Mouse (Mus musculus) intestine, embryonic 15.5 days (tissue): ENCODE results near the gene Cep135. TPM values are rescaled to one million over a fixed set of nuclear protein-coding genes. Genes with fewer than 3 reads are reported as not detected.
A peak's percentile ranks its signal among the peaks of the same experiment; 100 is the strongest.

Experiments
- ATAC-seq: fragments of 200-750 bp; cut with Nextera tagmentation; 2 replicates; pipeline ENCODE4 v1.8.0; 2017; ENCODE audit warnings: moderate TSS enrichment, moderate library complexity
- H3K27ac ChIP-seq: fragments of 300-500 bp; sonication (generic); 2 replicates; pipeline ENCODE4 v1.5.1; 2015; ENCODE audit warnings: mild to moderate bottlenecking, inconsistent platforms
- H3K27me3 ChIP-seq: fragments of 300-500 bp; sonication (generic); replicated peaks from 2 replicates; pipeline ENCODE4 v1.6.1; 2015; ENCODE audit warnings: inconsistent platforms
- H3K36me3 ChIP-seq: fragments of 300-500 bp; sonication (generic); 2 replicates; pipeline ENCODE4 v1.6.1; 2015; ENCODE audit warnings: inconsistent platforms
- H3K4me1 ChIP-seq: fragments of 300-500 bp; sonication (generic); replicated peaks from 2 replicates; pipeline ENCODE4 v1.6.1; 2015; ENCODE audit warnings: inconsistent platforms
- H3K4me2 ChIP-seq: fragments of 300-500 bp; sonication (generic); replicated peaks from 2 replicates; pipeline ENCODE4 v1.6.1; 2015; ENCODE audit warnings: mild to moderate bottlenecking, inconsistent platforms
- H3K4me3 ChIP-seq: fragments of 300-500 bp; sonication (generic); replicated peaks from 2 replicates; pipeline ENCODE4 v1.5.1; 2015; ENCODE audit warnings: inconsistent platforms
- H3K9ac ChIP-seq: fragments of 300-500 bp; sonication (generic); 2 replicates; pipeline ENCODE4 v1.6.1; 2015; ENCODE audit warnings: inconsistent platforms
- H3K9me3 ChIP-seq: fragments of 300-500 bp; sonication (generic); 2 replicates; pipeline ENCODE4 v1.6.1; 2016; ENCODE audit warnings: inconsistent platforms
- WGBS: fragments of 180-500 bp; shearing (Covaris S2); methylation state at CpG from one replicate; pipeline ENCODE4 v1.1.7; 2015; 5-methylcytosine and 5-hydroxymethylcytosine counted together
- polyA plus RNA-seq: library from polyadenylated mRNA; unstranded; fragments of >200 nt; fragmentation: Nextera tagmentation; extraction: Ambion mirVana; gene quantifications from 2 replicates; pipeline ENCODE4 v1.2.1, GENCODE M21; 2015

Cep135 gene
- polyA plus RNA-seq, 1 experiment from 2014 or later = 6.6 TPM

DNA sequence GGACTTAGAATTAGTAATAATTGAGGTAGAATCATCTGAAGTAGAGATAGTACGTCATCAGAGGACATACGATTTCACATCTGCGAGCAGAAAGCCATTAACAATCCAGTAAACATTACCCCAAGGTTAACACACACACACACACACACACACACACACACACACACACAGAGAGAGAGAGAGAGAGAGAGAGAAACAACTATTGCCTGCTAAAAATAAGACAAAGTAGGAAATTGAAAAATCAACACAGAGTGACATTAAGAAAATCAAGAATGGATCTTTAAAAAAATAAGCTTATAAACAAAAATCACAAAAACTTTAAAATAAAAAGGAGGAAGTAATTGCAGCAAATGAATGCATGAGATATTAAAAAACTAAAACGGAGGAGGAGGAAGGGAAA is 61.4 kb downstream of the Cep135 start:
- H3K4me3 ChIP-seq = no peak overlapping the region
- 49% methylated on average over 4 of the region's 4 CpGs for WGBS
- H3K9ac ChIP-seq = no peak overlapping the region
- H3K9me3 ChIP-seq = no peaks in the 10 kb centered on the region
- no peak overlapping the region for H3K27ac ChIP-seq
- no peaks in the 10 kb centered on the region for H3K36me3 ChIP-seq
- H3K4me2 ChIP-seq = no peak overlapping the region
- no peak for ATAC-seq
- no peaks in the 10 kb centered on the region for H3K27me3 ChIP-seq
- H3K4me1 ChIP-seq = no peaks in the 10 kb centered on the region

DNA sequence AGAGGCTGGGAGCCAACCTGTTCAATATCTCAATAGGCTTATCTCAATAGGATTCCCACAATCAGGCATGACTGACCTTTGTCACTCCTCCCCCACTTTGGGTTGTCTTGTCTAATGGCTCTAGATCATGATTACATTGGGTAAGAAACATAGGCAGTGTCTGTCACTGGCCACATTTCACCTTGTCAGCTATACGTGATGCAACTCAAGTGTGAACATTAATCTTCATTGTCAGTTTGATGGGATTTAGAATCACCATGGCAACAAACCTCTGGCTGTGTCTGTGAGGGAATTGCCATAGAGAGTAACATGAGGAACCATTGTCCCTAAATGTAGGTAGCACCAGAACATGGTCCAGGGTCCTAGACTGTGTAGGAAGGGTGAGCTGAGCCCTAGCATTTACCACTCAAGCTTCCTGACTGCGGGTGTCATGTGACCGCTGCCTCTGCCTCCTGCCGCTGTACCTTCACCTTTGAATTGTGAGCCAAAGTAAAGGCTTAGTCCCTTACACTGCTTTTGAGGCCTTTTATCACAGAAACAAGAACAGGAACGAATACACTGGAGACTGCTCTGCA is 62.7 kb downstream of the Cep135 start:
- H3K4me2 ChIP-seq = no peak overlapping the region
- H3K27ac ChIP-seq = no peak overlapping the region
- no peak overlapping the region for H3K9ac ChIP-seq
- 64% methylated on average over 5 of the region's 5 CpGs for WGBS
- H3K4me1 ChIP-seq = no peaks in the 10 kb centered on the region
- no peaks in the 10 kb centered on the region for H3K9me3 ChIP-seq
- ATAC-seq = peak; percentile 76
- no peaks in the 10 kb centered on the region for H3K36me3 ChIP-seq
- H3K4me3 ChIP-seq = no peak overlapping the region
- H3K27me3 ChIP-seq = no peaks in the 10 kb centered on the region

GRCm38 (mm10) chr5:76656212-76656611 is 67.7 kb downstream of the Cep135 start, which contains the start of gene C530008M17Rik:
C530008M17Rik (plus strand) TSS chr5:76656512.
- Histone ChIP-seq H3K27ac (0 out of 2 replicates have a peak within 1 kb of the TSS, but pooled peaks have one; percentile 73), H3K4me2 (peak within 1 kb of the TSS; percentile 95), H3K4me1 (no peaks in the 10 kb centered on the region), H3K27me3 (no peaks in the 10 kb centered on the region), H3K4me3 (peak within 1 kb of the TSS; percentile 84), H3K36me3 (no peaks in the 10 kb centered on the region), H3K9ac (peak within 1 kb of the TSS; percentile 88), H3K9me3 (no peaks in the 10 kb centered on the region)
- ATAC-seq = no peak
- 92% methylated on average over 2 of the region's 2 CpGs for WGBS

DNA sequence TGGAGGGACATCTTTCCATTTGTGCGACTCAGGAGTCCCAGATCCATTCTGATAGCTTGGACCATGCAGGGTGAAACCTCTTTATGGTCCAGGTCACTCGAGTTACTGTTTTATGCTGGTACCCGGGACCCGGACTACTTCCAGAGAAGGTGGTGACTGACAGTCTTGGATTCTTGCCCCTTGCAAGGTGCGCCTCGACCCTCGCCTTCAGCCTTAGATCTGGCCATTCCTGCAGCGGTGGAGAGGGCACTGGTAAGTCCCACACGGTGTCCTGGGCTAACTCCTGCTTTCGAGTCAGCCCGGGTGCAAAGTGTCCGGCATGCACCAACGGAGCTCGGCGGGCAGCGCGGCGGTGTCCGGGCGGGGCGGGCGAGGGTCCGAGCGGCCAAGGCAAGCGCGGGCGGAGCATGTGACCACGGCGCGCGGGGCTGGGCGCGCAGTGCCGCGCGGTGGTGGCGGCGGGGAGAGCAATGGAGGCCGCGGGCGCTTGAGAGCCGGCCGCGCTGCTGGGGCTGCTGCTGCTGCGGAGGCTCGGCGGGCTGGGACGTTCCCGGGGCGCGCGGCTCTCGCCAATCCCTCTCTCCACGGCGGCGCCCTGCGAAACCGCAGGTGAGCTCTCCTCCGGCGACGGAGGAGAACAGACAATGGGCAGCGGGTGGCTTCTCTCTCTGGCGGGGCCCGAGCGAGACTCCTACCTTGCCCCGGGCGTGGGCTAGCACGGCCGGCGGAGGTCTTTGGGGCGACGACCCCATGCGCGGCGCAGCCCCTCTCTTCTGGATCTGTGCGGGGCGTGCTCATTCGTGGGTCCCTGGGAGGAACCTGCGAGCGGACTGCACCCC is 69.0 kb downstream of the Cep135 start:
- H3K4me1 ChIP-seq = no peaks in the 10 kb centered on the region
- peak; percentile 95 for ATAC-seq
- peak overlapping the region; percentile 84 for H3K4me3 ChIP-seq
- under 1% methylated on average over 76 of the region's 80 CpGs for WGBS
- peak overlapping the region; percentile 95 for H3K4me2 ChIP-seq
- no peaks in the 10 kb centered on the region for H3K36me3 ChIP-seq
- H3K27ac ChIP-seq = peak overlapping the region; percentile 73
- peak overlapping the region; percentile 88 for H3K9ac ChIP-seq
- no peaks in the 10 kb centered on the region for H3K27me3 ChIP-seq
- H3K9me3 ChIP-seq = no peaks in the 10 kb centered on the region

DNA sequence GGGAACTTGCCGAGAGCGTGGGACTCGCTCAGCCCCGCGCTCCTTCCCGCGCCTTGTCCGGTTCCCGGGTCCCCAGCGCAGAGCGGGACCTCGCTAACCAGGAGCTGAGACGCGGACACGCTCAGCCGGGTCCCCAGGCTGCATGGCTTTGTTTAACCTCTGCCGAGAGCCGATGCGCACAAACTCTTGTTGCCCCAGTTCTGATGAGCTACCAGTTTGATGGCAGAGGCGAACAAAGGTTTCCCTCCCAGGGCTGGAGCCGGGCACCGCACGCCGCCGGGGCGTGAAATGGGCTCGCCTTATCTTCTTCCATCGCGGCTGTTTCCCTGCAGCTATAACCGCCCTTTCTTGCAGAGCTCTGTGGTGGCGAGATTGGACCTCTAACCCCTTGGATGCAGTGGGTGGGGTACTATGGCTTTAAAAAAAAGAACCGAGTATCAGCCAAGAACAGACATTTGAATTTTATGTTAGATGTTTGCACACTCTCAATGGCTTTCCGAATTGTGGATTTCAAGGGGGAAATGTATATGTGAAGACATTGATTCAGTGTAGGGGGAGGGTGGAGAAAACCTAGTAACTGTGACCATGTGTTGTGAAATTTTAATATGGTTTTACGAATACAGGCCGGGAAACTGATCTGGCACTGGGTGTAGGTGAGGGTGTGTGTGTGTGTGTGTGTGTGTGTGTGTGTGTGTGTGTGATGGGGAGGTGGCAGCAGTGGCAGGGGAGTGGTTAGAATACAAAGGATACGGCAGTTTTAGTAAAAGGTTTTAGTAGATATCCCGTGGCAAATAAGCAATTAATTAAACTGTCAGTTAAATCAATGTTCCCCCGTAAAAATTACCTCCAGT is 69.8 kb downstream of the Cep135 start:
- Histone ChIP-seq H3K9ac (peak overlapping the region; percentile 88), H3K27ac (peak overlapping the region; percentile 73), H3K4me2 (peak overlapping the region; percentile 95), H3K9me3 (no peaks in the 10 kb centered on the region), H3K27me3 (no peaks in the 10 kb centered on the region), H3K36me3 (no peaks in the 10 kb centered on the region), H3K4me1 (no peaks in the 10 kb centered on the region), H3K4me3 (peak overlapping the region; percentile 84)
- 2% methylated on average over 38 of the region's 38 CpGs for WGBS
- ATAC-seq = peak; percentile 84

DNA sequence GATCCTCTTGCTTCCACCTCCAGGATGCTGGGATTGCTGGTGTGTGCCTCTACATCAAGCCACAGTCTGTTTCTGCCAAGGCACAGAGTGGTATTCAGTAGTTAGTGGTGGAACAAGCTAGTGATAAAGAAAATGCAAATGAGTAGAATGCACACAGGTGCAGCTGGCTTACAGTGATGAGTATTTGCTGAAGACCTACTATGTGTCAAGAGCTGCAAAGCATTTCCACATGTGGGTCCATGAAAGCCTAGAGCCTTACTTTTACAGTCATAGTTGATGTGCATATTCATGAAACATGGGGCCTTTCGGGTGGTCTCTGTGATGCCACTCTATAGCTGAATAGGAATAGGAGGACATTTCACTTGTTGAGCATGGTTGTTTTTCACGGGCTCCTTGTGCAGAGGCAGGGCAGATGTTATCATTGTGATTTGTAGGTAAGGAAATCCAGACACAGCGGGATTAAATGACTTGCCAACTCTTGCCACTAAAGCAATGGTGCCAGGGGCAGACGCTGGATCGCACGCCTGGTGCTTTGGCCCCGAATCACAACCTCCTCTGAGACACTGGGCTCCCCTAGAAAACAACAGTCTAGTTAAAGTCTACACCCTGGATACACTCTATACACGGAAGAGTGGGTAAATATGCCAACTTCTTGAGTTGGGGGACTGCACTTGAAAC is 71.6 kb downstream of the Cep135 start:
- Histone ChIP-seq H3K27me3 (no peaks in the 10 kb centered on the region), H3K36me3 (no peaks in the 10 kb centered on the region), H3K9ac (no peak overlapping the region), H3K4me3 (no peak overlapping the region), H3K4me2 (no peak overlapping the region), H3K27ac (no peak overlapping the region), H3K4me1 (no peaks in the 10 kb centered on the region), H3K9me3 (no peaks in the 10 kb centered on the region)
- ATAC-seq = no peak
- 86% methylated on average over 8 of the region's 8 CpGs for WGBS

GRCm38 (mm10) chr5:76661310-76661709 is 72.8 kb downstream of the Cep135 start:
- H3K9me3 ChIP-seq = no peaks in the 10 kb centered on the region
- no peaks in the 10 kb centered on the region for H3K27me3 ChIP-seq
- H3K4me1 ChIP-seq = no peaks in the 10 kb centered on the region
- no peak overlapping the region for H3K27ac ChIP-seq
- H3K36me3 ChIP-seq = no peaks in the 10 kb centered on the region
- H3K4me3 ChIP-seq = no peak overlapping the region
- no peak overlapping the region for H3K4me2 ChIP-seq
- WGBS = 44% methylated on average over 4 of the region's 4 CpGs
- no peak overlapping the region for H3K9ac ChIP-seq
- no peak for ATAC-seq

- Histone ChIP-seq H3K4me1 (no peaks in the 10 kb centered on the region), H3K36me3 (no peaks in the 10 kb centered on the region), H3K27me3 (no peaks in the 10 kb centered on the region), H3K9ac (no peak overlapping the region), H3K4me2 (no peak overlapping the region), H3K27ac (no peak overlapping the region), H3K4me3 (no peak overlapping the region), H3K9me3 (no peaks in the 10 kb centered on the region)
- ATAC-seq = no peak
- WGBS = 72% methylated on average over 7 of the region's 7 CpGs
Measured at GRCm38 (mm10) chr5:76664936-76665335, 76.4 kb downstream of the Cep135 start.

DNA sequence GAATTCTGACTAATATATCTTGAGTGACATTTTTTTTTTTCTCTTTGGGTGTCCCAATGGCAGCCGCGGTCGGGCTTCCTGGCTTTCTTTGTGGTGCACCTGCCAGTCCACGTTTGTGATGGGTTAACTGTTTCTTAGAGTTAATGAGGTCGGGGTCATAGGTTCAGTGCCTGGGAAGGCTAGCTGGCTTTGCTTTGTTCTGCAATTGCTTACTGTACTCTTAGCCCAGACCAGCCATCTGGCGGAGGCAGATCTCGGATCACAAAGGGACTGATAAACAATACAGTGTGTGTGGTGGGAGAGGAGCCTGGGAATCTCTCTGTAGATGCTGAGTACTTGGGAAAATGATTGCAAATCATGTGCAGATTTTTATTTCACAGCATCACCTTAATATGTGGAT is 76.9 kb downstream of the Cep135 start:
- Histone ChIP-seq H3K4me2 (no peak overlapping the region), H3K4me1 (no peaks in the 10 kb centered on the region), H3K4me3 (no peak overlapping the region), H3K27me3 (no peaks in the 10 kb centered on the region), H3K9ac (no peak overlapping the region), H3K36me3 (no peaks in the 10 kb centered on the region), H3K9me3 (no peaks in the 10 kb centered on the region), H3K27ac (no peak overlapping the region)
- WGBS = 23% methylated on average over 7 of the region's 7 CpGs
- ATAC-seq = peak; percentile 58; the same call in 1 of the 2 replicates

DNA sequence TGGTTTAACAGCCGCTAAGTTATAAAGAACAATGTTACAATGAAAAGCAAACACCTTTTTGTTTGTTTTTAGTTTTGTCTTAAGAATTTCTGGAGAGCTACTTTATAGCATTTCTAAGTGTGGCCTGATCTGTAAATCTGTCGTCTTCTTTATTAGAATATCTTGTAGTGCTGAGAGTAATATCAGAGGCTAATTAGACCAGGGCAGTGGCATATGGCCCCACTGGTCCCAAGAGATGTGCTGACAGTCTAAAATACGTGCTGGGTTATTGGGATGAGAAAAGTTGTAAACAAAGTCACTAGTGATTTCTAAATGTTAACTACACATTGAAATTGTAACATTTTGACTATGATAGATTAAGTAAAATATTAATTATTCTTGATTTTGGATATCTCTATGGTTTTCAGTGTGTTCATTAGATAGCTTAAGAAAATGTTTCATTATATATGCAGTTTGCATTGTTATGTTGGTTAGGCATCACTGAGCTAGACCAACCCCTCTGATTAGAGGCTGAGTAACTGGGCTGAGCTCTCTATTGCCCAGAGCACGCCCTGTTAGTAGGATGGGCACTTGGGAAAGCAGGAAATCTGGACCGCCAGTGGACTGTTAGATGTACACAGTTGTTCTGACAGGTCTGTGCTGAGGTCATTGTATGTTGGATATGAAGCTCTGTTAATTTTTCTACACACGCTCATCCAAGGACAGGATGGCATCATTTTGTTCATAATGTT is 77.7 kb downstream of the Cep135 start:
- WGBS = 75% methylated on average over 6 of the region's 6 CpGs
- Histone ChIP-seq H3K27ac (no peak overlapping the region), H3K27me3 (no peaks in the 10 kb centered on the region), H3K9me3 (no peaks in the 10 kb centered on the region), H3K9ac (no peak overlapping the region), H3K4me2 (no peak overlapping the region), H3K36me3 (no peaks in the 10 kb centered on the region), H3K4me3 (no peak overlapping the region), H3K4me1 (no peaks in the 10 kb centered on the region)
- no peak for ATAC-seq

GRCm38 (mm10) chr5:76668118-76668517 is 79.6 kb downstream of the Cep135 start:
- Histone ChIP-seq H3K9me3 (no peaks in the 10 kb centered on the region), H3K4me1 (no peaks in the 10 kb centered on the region), H3K27ac (no peak overlapping the region), H3K36me3 (no peaks in the 10 kb centered on the region), H3K4me2 (no peak overlapping the region), H3K9ac (no peak overlapping the region), H3K27me3 (no peaks in the 10 kb centered on the region), H3K4me3 (no peak overlapping the region)
- WGBS = 67% methylated on average over 5 of the region's 5 CpGs
- ATAC-seq = peak; percentile 29
